Mouse (Mus musculus): ENCODE measurements around the gene Ssh1.
A peak's percentile ranks its signal among the peaks of the same experiment; 100 is the strongest.

The Ssh1 gene

GRCm38 (mm10) chr5:113968371-113968770 lies 25.3 kb downstream of the Ssh1 start:
- DNase-seq (ENCODE audit: extremely low spot score, low read depth, low spot score), result no peak

GRCm38 (mm10) chr5:113966452-113967150 lies 27.1 kb downstream of the Ssh1 start:
- DNase-seq (ENCODE audit: extremely low spot score, low read depth, low spot score), result no peak

- no peak for DNase-seq (ENCODE audit: extremely low spot score, low read depth, low spot score)
Observed at GRCm38 (mm10) chr5:113965659-113966185, 28.0 kb downstream of the Ssh1 start.

- no peak for DNase-seq (ENCODE audit: extremely low spot score, low read depth, low spot score)
Observed at GRCm38 (mm10) chr5:113964972-113965371, 28.7 kb downstream of the Ssh1 start.

- DNase-seq (ENCODE audit: extremely low spot score, low read depth, low spot score), result no peak
Observed at GRCm38 (mm10) chr5:113961776-113962175, 31.9 kb downstream of the Ssh1 start.

- no peak for DNase-seq (ENCODE audit: extremely low spot score, low read depth, low spot score)
Observed at GRCm38 (mm10) chr5:113960416-113960815, 33.3 kb downstream of the Ssh1 start.

- peak; percentile 28 for DNase-seq (ENCODE audit: extremely low spot score, low read depth, low spot score)
Observed at GRCm38 (mm10) chr5:113959039-113959438, 34.7 kb downstream of the Ssh1 start.

GRCm38 (mm10) chr5:113956510-113956909 lies 37.2 kb downstream of the Ssh1 start:
- DNase-seq (ENCODE audit: extremely low spot score, low read depth, low spot score), result peak; percentile 83

- no peak for DNase-seq (ENCODE audit: extremely low spot score, low read depth, low spot score)
Observed at GRCm38 (mm10) chr5:113955691-113956090, 38.0 kb downstream of the Ssh1 start.

- DNase-seq (ENCODE audit: extremely low spot score, low read depth, low spot score), result no peak
Observed at GRCm38 (mm10) chr5:113955281-113955680, 38.4 kb downstream of the Ssh1 start.

GRCm38 (mm10) chr5:113954421-113954820 lies 39.3 kb downstream of the Ssh1 start:
- DNase-seq (ENCODE audit: extremely low spot score, low read depth, low spot score), result peak; percentile 72

- DNase-seq (ENCODE audit: extremely low spot score, low read depth, low spot score), result no peak
Observed at GRCm38 (mm10) chr5:113952519-113952918, 41.2 kb downstream of the Ssh1 start.

- no peak for DNase-seq (ENCODE audit: extremely low spot score, low read depth, low spot score)
Observed at GRCm38 (mm10) chr5:113951693-113952071, 42.0 kb downstream of the Ssh1 start.

- DNase-seq (ENCODE audit: extremely low spot score, low read depth, low spot score), result no peak
Observed at GRCm38 (mm10) chr5:113950786-113951692, 42.7 kb downstream of the Ssh1 start.

GRCm38 (mm10) chr5:113950133-113950532 lies 43.6 kb downstream of the Ssh1 start:
- no peak for DNase-seq (ENCODE audit: extremely low spot score, low read depth, low spot score)

- no peak for DNase-seq (ENCODE audit: extremely low spot score, low read depth, low spot score)
Observed at GRCm38 (mm10) chr5:113947280-113947679, 46.4 kb downstream of the Ssh1 start.

- no peak for DNase-seq (ENCODE audit: extremely low spot score, low read depth, low spot score)
Observed at GRCm38 (mm10) chr5:113945126-113945525, 48.6 kb downstream of the Ssh1 start.

GRCm38 (mm10) chr5:113943328-113943727 lies 50.4 kb downstream of the Ssh1 start:
- no peak for DNase-seq (ENCODE audit: extremely low spot score, low read depth, low spot score)

GRCm38 (mm10) chr5:113942580-113942979 lies 51.1 kb downstream of the Ssh1 start:
- no peak for DNase-seq (ENCODE audit: extremely low spot score, low read depth, low spot score)

- DNase-seq (ENCODE audit: extremely low spot score, low read depth, low spot score), result no peak
Observed at GRCm38 (mm10) chr5:113939263-113939900, 54.3 kb downstream of the Ssh1 start.

GRCm38 (mm10) chr5:113937650-113938049 lies 56.0 kb downstream of the Ssh1 start:
- DNase-seq (ENCODE audit: extremely low spot score, low read depth, low spot score), result no peak

All from hindlimb bud, embryonic 11.5 days (tissue).